Mouse (Mus musculus) C2C12 (cell line): ENCODE measurements around the gene Gm12216. TPM values are rescaled to one million over a fixed set of nuclear protein-coding genes. Genes with fewer than 3 reads are reported as not detected.

ENCODE experiments used
- H3K27me3 ChIP-seq: one replicate; pipeline ENCODE4 v1.6.1; 2011; ENCODE audit not compliant: control insufficient read depth, insufficient read depth, insufficient read length
- H3K36me3 ChIP-seq: one replicate; pipeline ENCODE4 v1.6.1; 2011; ENCODE audit not compliant: control insufficient read depth, insufficient read depth
- H3K4me3 ChIP-seq: one replicate; pipeline ENCODE4 v1.5.1; 2011; ENCODE audit warnings: mild to moderate bottlenecking, control low read depth; ENCODE audit not compliant: poor library complexity, insufficient read depth, severe bottlenecking
- H3K79me2 ChIP-seq: one replicate; pipeline ENCODE4 v1.6.1; 2011; ENCODE audit not compliant: control insufficient read depth, insufficient read depth
- H3K79me3 ChIP-seq: one replicate; pipeline ENCODE4 v1.6.1; 2011; ENCODE audit warnings: low read depth, control low read depth
- H3ac ChIP-seq: one replicate; pipeline ENCODE3; 2011; ENCODE audit warnings: low read depth; ENCODE audit not compliant: control insufficient read depth, insufficient read length
- CEBPB ChIP-seq: IDR thresholded peaks from one replicate; pipeline ENCODE4 v1.6.1; 2011; ENCODE audit warnings: low read depth, mild to moderate bottlenecking, control low read depth, moderate library complexity
- CTCF ChIP-seq: IDR thresholded peaks from one replicate; pipeline ENCODE4 v1.5.1; 2011; ENCODE audit not compliant: control insufficient read depth, insufficient read depth, insufficient read length
- FOSL1 ChIP-seq: IDR thresholded peaks from one replicate; pipeline ENCODE4 v1.8.0; 2011; ENCODE audit warnings: mild to moderate bottlenecking, low read length; ENCODE audit not compliant: poor library complexity, insufficient read depth, severe bottlenecking
- MAX ChIP-seq: IDR thresholded peaks from one replicate; pipeline ENCODE4 v1.6.1; 2011; ENCODE audit warnings: mild to moderate bottlenecking, control low read depth
- MYOD1 ChIP-seq: IDR thresholded peaks from one replicate; pipeline ENCODE4 v1.6.1; 2011; ENCODE audit warnings: low read depth; ENCODE audit not compliant: control insufficient read depth, insufficient read length
- MYOG ChIP-seq: IDR thresholded peaks from one replicate; pipeline ENCODE4 v1.6.1; 2011; ENCODE audit not compliant: control insufficient read depth, insufficient read length; ENCODE audit errors: extremely low read depth
- USF1 ChIP-seq: IDR thresholded peaks from one replicate; pipeline ENCODE4 v1.6.1; 2011; ENCODE audit warnings: low read depth, mild to moderate bottlenecking, control low read depth, moderate library complexity
- polyA plus RNA-seq: library from polyadenylated mRNA; unstranded; fragments of >200 nt; fragmentation: generic; extraction: Trizol; gene quantifications from one replicate; pipeline ENCODE4 v1.2.1, GENCODE M21; 2012; ENCODE audit warnings: missing spikeins

Gene Gm12216
- polyA plus RNA-seq, 1 experiment = 0.49 TPM

DNA sequence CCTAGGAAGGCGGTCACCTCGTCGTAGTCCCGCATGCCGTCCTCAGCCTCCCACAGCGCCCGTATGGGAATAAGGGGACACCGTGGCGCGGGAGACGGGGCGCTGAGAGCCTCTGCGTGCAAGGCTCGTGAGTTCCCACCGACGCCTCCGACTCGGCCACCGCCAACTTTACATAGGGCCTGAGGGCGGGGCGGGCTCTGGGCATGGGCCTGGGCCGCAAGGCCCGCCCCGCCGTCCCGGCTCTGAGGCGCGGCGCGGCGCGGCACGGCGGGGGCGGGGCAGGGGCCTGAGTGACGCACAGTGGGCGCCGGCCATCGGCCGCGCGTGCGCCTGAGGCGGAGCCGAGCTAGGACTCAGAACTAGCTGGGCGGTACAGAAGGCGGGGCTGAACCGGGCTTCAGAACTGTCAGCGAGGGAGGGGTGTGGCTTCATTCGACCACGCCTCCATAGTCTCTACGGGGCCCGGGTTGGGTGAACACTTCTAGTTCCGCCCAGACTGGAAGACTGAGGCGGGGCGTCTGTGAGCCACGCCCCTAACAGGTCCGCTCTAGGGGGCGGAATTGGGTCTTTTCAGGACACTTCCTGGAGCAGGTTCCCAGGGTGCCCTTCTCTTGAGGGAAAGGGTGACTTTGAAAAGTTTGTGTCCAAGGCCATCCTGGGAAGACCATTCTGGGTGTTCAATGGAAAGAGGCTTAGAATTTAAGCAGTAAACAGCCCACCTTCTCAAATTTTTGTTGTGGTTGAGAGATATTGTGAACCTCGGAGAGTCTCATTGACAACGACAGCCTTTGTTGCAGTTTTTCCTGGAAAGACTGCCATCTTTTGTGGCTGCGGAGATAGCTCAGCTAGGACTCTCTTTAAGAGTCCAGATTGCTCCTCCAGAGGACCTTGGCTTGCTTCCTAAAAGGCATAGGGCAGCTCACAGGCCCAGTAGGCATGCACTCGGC lies 32.7 kb upstream of the Gm12216 start, which contains the start of gene Slc22a5:
Gene Slc22a5, minus strand, starts transcription at position 156 of the 947 bp plus-strand sequence.
- Histone ChIP-seq H3K27me3 (no peaks in the 10 kb centered on the region), H3K79me2 (no peaks in the 10 kb centered on the region), H3K4me3 (peak within 1 kb of the TSS; percentile 49), H3K79me3 (no peaks in the 10 kb centered on the region), H3K36me3 (no peaks in the 10 kb centered on the region), H3ac (peak within 1 kb of the TSS; percentile 77)
- no peak for TF ChIP-seq CTCF
- no peak for TF ChIP-seq CEBPB
- peak; percentile 48 for TF ChIP-seq MAX

DNA sequence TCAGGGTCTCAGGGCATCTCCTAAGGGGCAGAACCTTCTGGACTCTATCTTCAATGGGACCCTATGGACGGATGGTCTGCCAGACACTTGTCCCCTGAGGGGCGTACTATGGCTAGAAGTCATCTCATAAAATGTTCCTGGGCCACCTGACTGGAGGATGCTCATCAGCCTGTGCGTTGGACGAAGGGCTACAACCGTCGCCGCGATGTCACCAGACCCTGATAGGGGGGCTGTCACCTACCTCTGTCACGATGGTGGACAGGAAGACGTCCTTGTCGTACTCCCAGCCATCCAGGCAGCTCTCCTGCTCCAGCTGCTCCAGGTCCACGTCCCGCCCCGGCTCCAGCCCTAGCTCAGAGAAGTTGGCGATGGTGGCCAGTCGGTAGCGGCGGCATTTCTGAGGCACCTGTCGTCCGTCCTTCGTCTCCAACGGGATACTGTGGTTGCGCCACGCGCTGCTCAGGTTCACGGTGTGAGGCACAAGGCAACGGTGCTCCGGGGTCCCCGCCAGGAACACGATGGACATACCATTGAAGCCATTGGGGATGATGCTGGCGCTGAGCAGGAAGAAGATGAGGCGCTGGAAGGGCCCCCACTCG lies 31.9 kb upstream of the Gm12216 start:
- Histone ChIP-seq H3K4me3 (peak overlapping the region; percentile 49), H3K79me3 (no peaks in the 10 kb centered on the region), H3K79me2 (no peaks in the 10 kb centered on the region), H3K27me3 (no peaks in the 10 kb centered on the region), H3K36me3 (no peaks in the 10 kb centered on the region), H3ac (peak overlapping the region; percentile 77)
- no peak for TF ChIP-seq FOSL1
- no peak for TF ChIP-seq MYOG
- TF ChIP-seq MYOD1 = no peak
- no peak for TF ChIP-seq MAX
- no peak for TF ChIP-seq CEBPB
- TF ChIP-seq USF1 = no peak
- TF ChIP-seq CTCF = no peak

DNA sequence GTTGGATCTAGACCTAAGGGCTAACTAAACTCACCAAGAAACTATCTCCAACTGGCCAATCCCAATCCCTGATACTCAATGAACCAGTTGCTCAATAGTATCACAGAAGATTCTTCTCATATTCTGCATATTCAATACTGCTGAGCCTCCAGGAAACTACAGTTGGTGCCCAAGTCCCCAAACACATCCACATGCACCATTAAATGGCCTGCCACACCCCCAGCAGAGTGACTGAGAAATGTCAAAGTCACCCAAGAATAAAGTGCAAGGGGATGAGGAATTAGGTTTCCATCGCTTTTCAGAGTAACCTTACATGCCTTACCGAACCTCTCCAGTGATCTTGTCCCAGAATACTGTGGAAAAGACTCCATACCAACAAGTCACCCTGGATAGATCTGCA lies 31.2 kb upstream of the Gm12216 start:
- Histone ChIP-seq H3K4me3 (no peak overlapping the region), H3ac (no peak overlapping the region), H3K79me3 (no peaks in the 10 kb centered on the region), H3K27me3 (no peaks in the 10 kb centered on the region), H3K36me3 (no peaks in the 10 kb centered on the region), H3K79me2 (no peaks in the 10 kb centered on the region)
- no peak for TF ChIP-seq CTCF
- no peak for TF ChIP-seq MAX
- TF ChIP-seq CEBPB = no peak
- no peak for TF ChIP-seq MYOD1
- no peak for TF ChIP-seq MYOG
- no peak for TF ChIP-seq USF1
- no peak for TF ChIP-seq FOSL1

DNA sequence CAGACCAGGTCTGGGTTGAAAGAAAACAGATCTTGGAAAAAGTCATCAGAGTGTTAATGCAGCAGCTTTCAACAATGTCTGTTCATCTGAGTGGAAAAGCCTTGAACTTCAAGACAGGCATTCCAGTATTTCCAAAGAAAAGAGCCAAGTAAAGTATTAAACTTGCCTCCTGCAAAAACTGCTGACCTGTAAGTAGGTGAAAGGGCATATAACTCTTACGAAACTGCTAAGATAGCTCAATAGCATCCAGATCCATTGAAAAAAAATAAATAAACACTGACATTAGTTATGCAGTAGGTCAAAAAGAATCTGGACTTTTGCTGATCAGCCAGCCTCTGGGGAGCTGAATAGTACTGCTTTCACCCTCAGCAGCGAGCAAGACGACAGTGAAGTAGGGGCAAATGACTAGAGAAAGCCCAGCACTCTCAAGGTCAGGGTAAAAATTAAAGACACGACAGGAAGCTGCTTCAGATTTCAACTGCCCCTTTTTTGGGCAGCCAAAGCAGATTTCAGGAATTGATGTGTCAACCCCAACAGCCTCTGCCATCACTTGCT lies 30.1 kb upstream of the Gm12216 start:
- no peaks in the 10 kb centered on the region for H3K27me3 ChIP-seq
- no peak for TF ChIP-seq FOSL1
- no peak for TF ChIP-seq MYOD1
- no peak for TF ChIP-seq CTCF
- no peak for TF ChIP-seq MAX
- no peak for TF ChIP-seq CEBPB
- TF ChIP-seq MYOG = no peak
- no peak for TF ChIP-seq USF1
- H3K36me3 ChIP-seq = no peaks in the 10 kb centered on the region
- H3ac ChIP-seq = no peak overlapping the region
- H3K79me2 ChIP-seq = no peaks in the 10 kb centered on the region
- H3K79me3 ChIP-seq = no peaks in the 10 kb centered on the region
- no peak overlapping the region for H3K4me3 ChIP-seq

DNA sequence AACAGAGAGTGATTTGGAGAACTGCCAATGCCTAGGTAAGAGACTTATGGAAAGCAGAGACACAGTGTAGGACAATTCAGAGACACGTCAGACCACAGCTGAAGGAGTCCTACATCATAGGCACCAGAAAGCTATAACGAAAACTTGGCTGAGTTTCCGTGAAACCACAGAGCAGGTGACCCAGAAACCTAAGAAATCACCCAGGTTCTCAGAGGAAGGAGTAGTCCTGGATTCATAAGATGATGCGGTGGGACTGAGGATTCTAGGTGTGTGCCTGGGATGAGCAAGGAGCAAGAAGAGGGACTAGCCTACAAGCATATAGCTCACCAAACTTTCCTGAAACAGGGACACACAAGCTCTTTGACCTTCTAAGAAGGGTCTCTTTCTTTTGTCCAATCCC lies 29.2 kb upstream of the Gm12216 start:
- H3K27me3 ChIP-seq = no peaks in the 10 kb centered on the region
- H3ac ChIP-seq = no peak overlapping the region
- H3K36me3 ChIP-seq = no peaks in the 10 kb centered on the region
- H3K79me2 ChIP-seq = no peaks in the 10 kb centered on the region
- TF ChIP-seq CTCF (no peak), USF1 (no peak), MYOG (no peak), FOSL1 (no peak), MYOD1 (no peak), CEBPB (no peak), MAX (no peak)
- no peaks in the 10 kb centered on the region for H3K79me3 ChIP-seq
- H3K4me3 ChIP-seq = no peak overlapping the region
